Mouse (Mus musculus) neural tube, embryonic 15.5 days (tissue): ENCODE measurements around the gene Ackr3. TPM values are rescaled to one million over a fixed set of nuclear protein-coding genes. Genes with fewer than 3 reads are reported as not detected.

Experiments used
- ATAC-seq: fragments of 200-750 bp; cut with Nextera tagmentation; 2 replicates; pipeline ENCODE4 v1.8.0; 2017; ENCODE audit warnings: mild to moderate bottlenecking, moderate TSS enrichment, moderate library complexity; ENCODE audit not compliant: low FRiP score
- H3K27ac ChIP-seq: fragments of 300-500 bp; sonication (generic); replicated peaks from 2 replicates; pipeline ENCODE4 v1.5.1; 2015; ENCODE audit warnings: mild to moderate bottlenecking, inconsistent platforms
- H3K27me3 ChIP-seq: fragments of 300-500 bp; sonication (generic); replicated peaks from 2 replicates; pipeline ENCODE4 v1.6.1; 2015; ENCODE audit warnings: inconsistent platforms
- H3K36me3 ChIP-seq: fragments of 300-500 bp; sonication (generic); 2 replicates; pipeline ENCODE4 v1.6.1; 2015; ENCODE audit warnings: inconsistent platforms
- H3K4me1 ChIP-seq: fragments of 300-500 bp; sonication (generic); 2 replicates; pipeline ENCODE4 v1.6.1; 2015; ENCODE audit warnings: inconsistent platforms
- H3K4me2 ChIP-seq: fragments of 300-500 bp; sonication (generic); 2 replicates; pipeline ENCODE4 v1.6.1; 2015; ENCODE audit warnings: inconsistent platforms, mild to moderate bottlenecking, moderate library complexity
- H3K4me3 ChIP-seq: fragments of 300-500 bp; sonication (generic); replicated peaks from 2 replicates; pipeline ENCODE4 v1.5.1; 2015; ENCODE audit warnings: mild to moderate bottlenecking, inconsistent platforms
- H3K9ac ChIP-seq: fragments of 300-500 bp; sonication (generic); replicated peaks from 2 replicates; pipeline ENCODE4 v1.6.1; 2015; ENCODE audit warnings: mild to moderate bottlenecking, inconsistent platforms
- H3K9me3 ChIP-seq: fragments of 300-500 bp; sonication (generic); replicated peaks from 2 replicates; pipeline ENCODE4 v1.6.1; 2016; ENCODE audit warnings: inconsistent platforms
- WGBS: fragments of 180-500 bp; shearing (Covaris S2); methylation state at CpG from one replicate; pipeline ENCODE4 v1.1.7; 2015; ENCODE audit warnings: mixed read lengths; 5-methylcytosine and 5-hydroxymethylcytosine counted together
- polyA plus RNA-seq: library from polyadenylated mRNA; unstranded; fragments of >200 nt; fragmentation: Nextera tagmentation; extraction: Ambion mirVana; gene quantifications from 2 replicates; pipeline ENCODE4 v1.2.1, GENCODE M21; 2015

The Ackr3 gene
- 7.5 and 7.7 TPM in 2 replicates for polyA plus RNA-seq

DNA sequence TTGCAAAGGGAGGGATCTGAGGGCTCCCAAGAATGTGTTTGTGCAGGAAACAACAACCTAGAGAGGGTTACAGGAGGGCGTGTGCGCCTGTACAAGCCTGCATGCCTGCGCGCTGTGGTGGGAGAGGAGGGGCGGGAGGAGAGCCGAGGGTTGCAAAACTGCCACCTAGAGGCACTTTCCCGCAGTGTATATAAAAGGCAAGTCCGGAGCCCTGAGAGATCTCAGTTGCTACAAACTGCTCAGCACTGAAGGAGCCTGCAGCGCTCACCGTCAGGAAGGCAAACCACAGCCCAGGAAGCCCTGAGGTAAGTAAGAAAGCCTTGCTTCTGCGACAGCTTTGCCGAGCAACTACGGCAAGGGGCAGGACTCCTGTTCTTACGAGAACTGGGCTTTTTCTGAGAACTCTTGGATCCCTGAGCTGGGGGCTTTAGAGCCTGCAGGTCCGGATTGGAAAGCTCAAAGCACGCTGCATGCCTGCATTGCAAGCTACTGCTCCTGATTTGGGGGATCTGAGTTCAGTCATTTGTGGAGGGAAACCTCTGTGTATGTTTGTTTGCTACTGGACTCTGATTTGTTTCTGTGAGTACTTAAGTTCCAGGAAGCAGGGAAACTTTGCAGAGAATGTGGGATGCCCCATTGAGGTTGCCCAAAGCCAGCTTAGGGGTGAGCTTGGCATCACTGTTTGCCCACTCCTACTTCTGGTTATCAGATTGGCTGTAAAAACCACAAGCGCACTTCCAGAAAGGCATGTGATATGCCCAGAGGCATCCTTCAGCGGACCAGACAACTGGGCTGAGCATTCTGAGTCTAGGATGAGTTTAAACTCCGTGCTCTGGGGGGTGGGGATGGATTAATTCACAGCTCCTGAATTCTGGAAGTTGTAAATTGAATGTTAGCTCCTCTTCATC lies at the start of gene Ackr3:
Ackr3 (plus strand) TSS at position 198 of the 908 bp plus-strand sequence.
- Histone ChIP-seq H3K9ac (peak within 1 kb of the TSS; percentile 47), H3K27ac (peak within 1 kb of the TSS; percentile 71), H3K4me1 (peaks cover 67% of the 10 kb centered on the region), H3K36me3 (no peaks in the 10 kb centered on the region), H3K4me2 (peak within 1 kb of the TSS; percentile 63), H3K4me3 (peak within 1 kb of the TSS; percentile 49), H3K27me3 (peaks cover 8% of the 10 kb centered on the region; the same call in 1 of the 2 replicates), H3K9me3 (no peaks in the 10 kb centered on the region)
- ATAC-seq: peak; percentile 82
- 2% methylated on average over 19 of the region's 19 CpGs for WGBS

- ATAC-seq: no peak
- WGBS: 52% methylated on average over 7 of the region's 7 CpGs
- no peaks in the 10 kb centered on the region for H3K36me3 ChIP-seq
These were observed 47.2 kb upstream of the Ackr3 start for GRCm38 (mm10) chr1:90156589-90156988.

GRCm38 (mm10) chr1:90159927-90160326 lies 43.9 kb upstream of the Ackr3 start:
- Histone ChIP-seq H3K4me2 (no peak overlapping the region), H3K4me3 (no peak overlapping the region), H3K9me3 (no peaks in the 10 kb centered on the region), H3K9ac (no peak overlapping the region), H3K27me3 (no peaks in the 10 kb centered on the region), H3K4me1 (peaks cover 9% of the 10 kb centered on the region; the same call in 1 of the 2 replicates), H3K27ac (no peak overlapping the region), H3K36me3 (no peaks in the 10 kb centered on the region)
- WGBS: 43% methylated on average over 13 of the region's 13 CpGs
- no peak for ATAC-seq

More at GRCm38 (mm10) chr1:90156589-90156988, 47.2 kb upstream of the Ackr3 start:
- Histone ChIP-seq H3K27me3 (no peaks in the 10 kb centered on the region), H3K27ac (no peak overlapping the region), H3K9me3 (no peaks in the 10 kb centered on the region), H3K4me3 (no peak overlapping the region), H3K4me2 (no peak overlapping the region), H3K9ac (no peak overlapping the region), H3K4me1 (peaks cover 18% of the 10 kb centered on the region)

DNA sequence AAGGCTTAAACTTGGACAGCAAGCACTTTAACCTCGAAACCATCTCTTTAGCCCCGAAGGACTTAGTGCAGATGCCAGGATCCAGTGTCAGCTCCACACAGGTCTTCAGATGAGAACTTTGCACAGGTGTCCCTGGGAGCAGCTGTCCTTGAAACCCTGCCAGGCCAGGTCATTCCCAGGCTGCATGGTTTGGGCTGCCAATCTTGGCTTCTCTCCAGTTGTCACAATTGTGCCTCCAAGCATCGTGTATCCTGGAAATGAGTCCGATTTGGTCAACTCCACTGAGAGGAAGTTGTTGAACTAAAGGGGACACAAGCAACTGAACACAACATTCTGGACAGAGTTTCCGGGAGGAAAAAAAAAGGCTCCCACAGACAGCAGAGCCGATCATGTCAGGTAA lies 42.2 kb upstream of the Ackr3 start:
- peaks cover 9% of the 10 kb centered on the region; the same call in 1 of the 2 replicates for H3K4me1 ChIP-seq
- no peak overlapping the region for H3K27ac ChIP-seq
- H3K36me3 ChIP-seq: no peaks in the 10 kb centered on the region
- H3K27me3 ChIP-seq: no peaks in the 10 kb centered on the region
- no peak overlapping the region for H3K9ac ChIP-seq
- H3K9me3 ChIP-seq: no peaks in the 10 kb centered on the region
- ATAC-seq: no peak
- no peak overlapping the region for H3K4me2 ChIP-seq
- H3K4me3 ChIP-seq: no peak overlapping the region
- WGBS: 76% methylated on average over 6 of the region's 6 CpGs

DNA sequence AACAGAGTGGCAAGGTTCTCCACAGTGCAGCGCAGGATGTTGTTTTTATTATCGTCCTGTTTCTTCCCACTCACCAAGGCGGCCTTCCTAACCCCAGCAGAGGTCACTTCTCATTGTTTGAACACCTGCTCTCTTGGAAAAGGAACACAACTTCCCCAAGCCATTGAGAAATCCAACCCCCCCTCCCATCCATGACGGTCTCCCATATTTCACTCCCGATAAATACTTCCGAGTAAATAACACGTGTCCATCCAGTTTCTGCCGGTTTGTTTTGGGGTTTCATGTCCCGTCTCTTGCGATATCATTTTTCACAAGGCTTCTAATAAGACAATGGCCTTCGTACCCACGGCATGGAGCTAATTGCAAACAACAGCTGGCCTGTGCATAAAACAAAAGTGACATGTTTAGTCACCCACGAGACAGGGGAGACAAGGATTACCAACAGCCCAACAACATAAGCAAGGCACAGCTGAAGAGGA lies 41.4 kb upstream of the Ackr3 start:
- Histone ChIP-seq H3K27me3 (no peaks in the 10 kb centered on the region), H3K4me3 (no peak overlapping the region), H3K4me1 (peaks cover 9% of the 10 kb centered on the region; the same call in 1 of the 2 replicates), H3K9me3 (no peaks in the 10 kb centered on the region), H3K9ac (no peak overlapping the region), H3K36me3 (no peaks in the 10 kb centered on the region), H3K4me2 (no peak overlapping the region), H3K27ac (no peak overlapping the region)
- WGBS: 10% methylated on average over 13 of the region's 13 CpGs
- ATAC-seq: no peak

DNA sequence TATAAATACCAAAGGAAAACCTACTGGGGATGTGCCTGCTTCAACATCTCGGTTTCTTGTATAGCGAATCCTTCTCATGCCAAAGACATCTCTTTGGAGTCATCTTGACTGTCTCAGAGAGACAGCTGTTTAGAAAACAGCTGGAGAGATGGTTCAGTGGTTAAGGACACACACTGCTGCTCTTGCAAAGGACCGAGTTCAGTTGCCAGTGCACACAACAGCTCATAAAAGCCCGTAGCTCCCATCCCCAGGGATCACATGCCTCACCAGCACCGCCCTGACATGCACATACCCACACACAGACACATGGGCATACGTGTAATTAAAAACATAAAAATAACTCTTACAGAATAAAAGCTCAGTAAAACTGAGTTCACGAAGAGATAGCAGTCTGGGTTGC lies 40.6 kb upstream of the Ackr3 start:
- Histone ChIP-seq H3K4me3 (no peak overlapping the region), H3K4me2 (no peak overlapping the region), H3K36me3 (no peaks in the 10 kb centered on the region), H3K27ac (no peak overlapping the region), H3K9me3 (no peaks in the 10 kb centered on the region), H3K9ac (no peak overlapping the region), H3K27me3 (no peaks in the 10 kb centered on the region), H3K4me1 (peaks cover 9% of the 10 kb centered on the region; the same call in 1 of the 2 replicates)
- WGBS: 53% methylated on average over 7 of the region's 7 CpGs
- ATAC-seq: no peak

DNA sequence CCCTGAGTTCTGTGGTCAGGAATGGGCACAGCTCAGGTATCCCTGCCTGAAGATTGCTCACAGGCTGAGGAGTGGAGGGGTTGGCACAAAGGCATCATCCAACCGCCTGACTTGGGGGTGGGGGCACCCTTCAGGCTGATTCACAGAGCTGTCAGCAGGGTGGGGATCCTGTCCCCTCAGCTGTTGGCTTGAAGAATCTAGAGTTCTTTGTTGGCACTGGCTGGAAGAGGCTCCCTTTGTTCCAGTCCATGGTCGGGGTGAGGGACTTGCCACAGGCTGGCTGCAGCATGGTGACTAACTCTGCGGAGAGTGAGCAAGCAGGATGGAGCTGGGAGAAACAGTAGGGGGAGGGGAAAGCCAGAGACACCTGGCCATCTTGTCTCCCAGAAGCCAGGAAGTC lies 39.5 kb upstream of the Ackr3 start:
- H3K27ac ChIP-seq: no peak overlapping the region
- no peak; the same call in 1 of the 2 replicates for ATAC-seq

GRCm38 (mm10) chr1:90174338-90174737 lies 29.4 kb upstream of the Ackr3 start:
- ATAC-seq: no peak
- H3K36me3 ChIP-seq: no peaks in the 10 kb centered on the region
- 35% methylated on average over 8 of the region's 8 CpGs for WGBS

More for the DNA sequence above, 39.5 kb upstream of the Ackr3 start:
- H3K9me3 ChIP-seq: no peaks in the 10 kb centered on the region
- peaks cover 9% of the 10 kb centered on the region; the same call in 1 of the 2 replicates for H3K4me1 ChIP-seq
- no peak overlapping the region for H3K9ac ChIP-seq
- no peaks in the 10 kb centered on the region for H3K27me3 ChIP-seq
- H3K4me2 ChIP-seq: no peak overlapping the region
- no peak overlapping the region for H3K4me3 ChIP-seq
- H3K36me3 ChIP-seq: no peaks in the 10 kb centered on the region
- 24% methylated on average over 3 of the region's 3 CpGs for WGBS

GRCm38 (mm10) chr1:90176223-90176622 lies 27.6 kb upstream of the Ackr3 start:
- Histone ChIP-seq H3K27ac (no peak overlapping the region), H3K4me2 (no peak overlapping the region), H3K9me3 (no peaks in the 10 kb centered on the region), H3K4me3 (no peak overlapping the region), H3K36me3 (no peaks in the 10 kb centered on the region), H3K9ac (no peak overlapping the region), H3K27me3 (no peaks in the 10 kb centered on the region), H3K4me1 (peaks cover 11% of the 10 kb centered on the region; the same call in 1 of the 2 replicates)
- WGBS: 62% methylated on average over 7 of the region's 7 CpGs
- no peak for ATAC-seq

More at GRCm38 (mm10) chr1:90174338-90174737, 29.4 kb upstream of the Ackr3 start:
- Histone ChIP-seq H3K4me3 (no peak overlapping the region), H3K27ac (no peak overlapping the region), H3K9me3 (no peaks in the 10 kb centered on the region), H3K9ac (no peak overlapping the region), H3K4me1 (peaks cover 11% of the 10 kb centered on the region; the same call in 1 of the 2 replicates), H3K4me2 (no peak overlapping the region), H3K27me3 (no peaks in the 10 kb centered on the region)

DNA sequence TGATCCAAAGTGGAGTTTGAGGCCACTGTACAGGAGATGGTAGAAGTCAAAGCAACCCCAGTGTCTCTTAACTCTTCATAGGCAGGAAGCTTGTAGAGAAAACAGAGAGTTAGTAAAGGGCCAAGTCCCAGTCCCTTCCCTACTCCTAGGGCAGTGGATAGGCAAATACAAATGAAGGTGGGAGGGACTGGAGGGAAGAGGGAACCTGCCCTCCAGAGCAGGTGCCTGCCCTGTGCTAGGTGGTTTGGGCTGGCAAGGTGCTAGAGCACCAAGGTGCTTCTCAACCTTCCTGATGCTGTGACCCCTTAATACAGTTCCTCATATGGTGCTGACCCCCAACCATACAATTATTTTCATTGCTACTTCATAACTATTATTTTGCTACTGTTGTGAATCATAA lies 26.2 kb upstream of the Ackr3 start:
- Histone ChIP-seq H3K27me3 (no peaks in the 10 kb centered on the region), H3K27ac (no peak overlapping the region), H3K4me1 (peaks cover 11% of the 10 kb centered on the region; the same call in 1 of the 2 replicates), H3K4me2 (no peak overlapping the region), H3K9ac (no peak overlapping the region), H3K9me3 (no peaks in the 10 kb centered on the region), H3K36me3 (no peaks in the 10 kb centered on the region), H3K4me3 (no peak overlapping the region)
- no peak for ATAC-seq

DNA sequence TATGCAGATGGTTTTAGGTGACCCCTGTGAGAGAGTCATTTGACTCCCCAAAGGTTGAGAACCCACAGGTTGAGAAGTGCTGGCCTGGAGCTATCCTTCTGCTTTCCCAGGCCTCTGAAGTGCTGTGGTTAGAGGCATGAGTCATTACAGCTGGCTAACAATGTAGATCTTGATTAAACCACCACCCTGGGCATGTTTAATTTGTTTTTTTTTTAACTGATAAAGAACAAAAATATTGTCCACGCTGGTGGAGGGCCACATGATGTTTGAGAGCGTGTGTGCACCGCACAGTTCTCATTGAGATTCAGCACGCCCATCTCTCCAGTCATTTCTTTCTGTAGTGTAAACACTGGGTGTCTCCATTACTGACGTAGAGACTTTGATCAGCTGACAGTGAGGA lies 25.8 kb upstream of the Ackr3 start:
- peaks cover 11% of the 10 kb centered on the region; the same call in 1 of the 2 replicates for H3K4me1 ChIP-seq
- 79% methylated on average over 5 of the region's 5 CpGs for WGBS

DNA sequence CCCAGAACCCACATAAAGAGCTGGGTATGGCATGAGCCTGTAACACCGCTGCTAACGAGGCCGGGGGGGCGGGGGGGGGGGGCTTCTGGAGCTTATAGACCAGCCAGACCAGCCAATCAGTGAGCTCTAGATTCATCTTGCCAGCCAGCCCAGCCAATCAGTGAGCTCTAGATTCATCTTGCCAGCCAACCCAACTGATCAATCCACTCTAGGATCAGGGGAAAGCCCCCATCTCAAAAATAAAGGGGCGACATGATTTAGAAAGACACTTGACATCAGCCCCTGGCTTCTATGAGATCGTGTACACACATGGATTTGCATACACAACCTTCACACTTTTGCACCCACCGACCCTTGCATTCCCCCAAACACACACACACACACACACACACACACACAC lies 23.3 kb upstream of the Ackr3 start:
- 80% methylated on average over 7 of the region's 7 CpGs for WGBS
- H3K27me3 ChIP-seq: no peaks in the 10 kb centered on the region
- no peaks in the 10 kb centered on the region for H3K36me3 ChIP-seq
- H3K4me2 ChIP-seq: no peak overlapping the region
- no peak overlapping the region for H3K4me3 ChIP-seq
- ATAC-seq: no peak
- H3K4me1 ChIP-seq: 0 out of 2 replicates have a peak, but pooled peaks cover 6% of the 10 kb centered on the region
- H3K9ac ChIP-seq: no peak overlapping the region
- no peaks in the 10 kb centered on the region for H3K9me3 ChIP-seq
- no peak overlapping the region for H3K27ac ChIP-seq

More for the DNA sequence above, 25.8 kb upstream of the Ackr3 start:
- H3K36me3 ChIP-seq: no peaks in the 10 kb centered on the region
- H3K27me3 ChIP-seq: no peaks in the 10 kb centered on the region
- no peaks in the 10 kb centered on the region for H3K9me3 ChIP-seq
- no peak overlapping the region for H3K9ac ChIP-seq
- no peak for ATAC-seq
- H3K4me2 ChIP-seq: no peak overlapping the region
- H3K27ac ChIP-seq: no peak overlapping the region
- no peak overlapping the region for H3K4me3 ChIP-seq
